ENCODE assay signal across 1 mouse cellular context in genomic region chr17:56305156-56305555, GRCm38 (mm10).
TF ChIP-seq lines count a peak whose summit lies in the region.

No protein-coding gene starts in this region.

TF ChIP-seq in CH12.LX, 34 proteins besides CTCF, POLR2A, EP300 and RAD21 (continued from another document):
- TF ChIP-seq RCOR1 (conservative IDR thresholded peaks at IDR 0.05; ENCODE audit: low read depth, low read length) (no peak), MAZ (IDR thresholded peaks at IDR 0.05; ENCODE audit: low read depth, low read length) (no peak), MAX (IDR thresholded peaks at IDR 0.05; ENCODE audit: low read length) (no peak), ZKSCAN1 (IDR thresholded peaks at IDR 0.05; ENCODE audit: borderline replicate concordance, low read depth, low read length) (no peak), IRF4 (IDR thresholded peaks at IDR 0.05; ENCODE audit: low read depth, low read length) (no peak), USF2 (conservative IDR thresholded peaks at IDR 0.05; ENCODE audit: low read depth, low read length) (no peak), UBTF (IDR thresholded peaks at IDR 0.05; ENCODE audit: low read depth, low read length) (no peak), ZC3H11A (IDR thresholded peaks at IDR 0.05; ENCODE audit: low read depth, low read length) (no peak), TCF12 (IDR thresholded peaks at IDR 0.05; ENCODE audit: low read depth, low read length) (no peak), HCFC1 (IDR thresholded peaks at IDR 0.05; ENCODE audit: low read depth, low read length) (no peak)
